Mouse (Mus musculus) intestine, postnatal 0 days (tissue): ENCODE data around the gene Lnpep. TPM values are rescaled to one million over a fixed set of nuclear protein-coding genes. Genes with fewer than 3 reads are reported as not detected.
A peak's percentile ranks its signal among the peaks of the same experiment; 100 is the strongest.
"Not testable (repeated sequence)": the region's sequence is repeated elsewhere in the genome, so short reads cannot be mapped to it uniquely, and the experiment has no call there.

ENCODE experiments used
- ATAC-seq: fragments of 200-750 bp; cut with Nextera tagmentation; 2 replicates; pipeline ENCODE4 v1.8.0; 2017; ENCODE audit warnings: mild to moderate bottlenecking, moderate TSS enrichment, moderate library complexity
- H3K27ac ChIP-seq: fragments of 300-500 bp; sonication (generic); 2 replicates; pipeline ENCODE4 v1.5.1; 2014; ENCODE audit warnings: mild to moderate bottlenecking, low read depth, low read length, moderate library complexity
- H3K27me3 ChIP-seq: fragments of 300-500 bp; sonication (generic); replicated peaks from 2 replicates; pipeline ENCODE4 v1.6.1; 2014; ENCODE audit warnings: low read length, mixed read lengths; ENCODE audit not compliant: control insufficient read depth, insufficient read depth
- H3K36me3 ChIP-seq: fragments of 300-500 bp; sonication (generic); 2 replicates; pipeline ENCODE4 v1.6.1; 2014; ENCODE audit warnings: mild to moderate bottlenecking, moderate library complexity; ENCODE audit not compliant: control insufficient read depth, insufficient read depth
- H3K4me1 ChIP-seq: fragments of 300-500 bp; sonication (generic); replicated peaks from 2 replicates; pipeline ENCODE4 v1.6.1; 2014; ENCODE audit warnings: antibody characterized with exemption, low read length, mixed read lengths; ENCODE audit not compliant: control insufficient read depth, insufficient read depth
- H3K4me2 ChIP-seq: fragments of 300-500 bp; sonication (generic); replicated peaks from 2 replicates; pipeline ENCODE4 v1.6.1; 2014; ENCODE audit warnings: low read depth, mild to moderate bottlenecking, moderate library complexity
- H3K4me3 ChIP-seq: fragments of 300-500 bp; sonication (generic); 2 replicates; pipeline ENCODE4 v1.5.1; 2014; ENCODE audit warnings: low read depth, low read length
- H3K9ac ChIP-seq: fragments of 300-500 bp; sonication (generic); 2 replicates; pipeline ENCODE4 v1.6.1; 2014; ENCODE audit warnings: mild to moderate bottlenecking, low read depth, low read length
- H3K9me3 ChIP-seq: fragments of 300-500 bp; sonication (generic); 2 replicates; pipeline ENCODE4 v1.6.1; 2016; ENCODE audit warnings: mixed run types; ENCODE audit not compliant: control insufficient read depth
- CTCF ChIP-seq: sonication (generic); IDR thresholded peaks from 2 replicates; pipeline ENCODE4 v1.5.1; 2016; ENCODE audit warnings: low read depth, mild to moderate bottlenecking, control low read depth, antibody characterized with exemption, moderate library complexity
- WGBS: fragments of 180-500 bp; shearing (Covaris S2); extraction: QIAGEN DNeasy Blood & Tissue Kit; methylation state at CpG from one replicate; pipeline ENCODE4 v1.1.7; 2014; 5-methylcytosine and 5-hydroxymethylcytosine counted together
- polyA plus RNA-seq: library from polyadenylated mRNA; unstranded; fragments of >200 nt; fragmentation: Nextera tagmentation; extraction: Ambion mirVana; gene quantifications from 2 replicates; pipeline ENCODE4 v1.2.1, GENCODE M21; 2015

Lnpep gene
- polyA plus RNA-seq, 1 experiment from 2014 or later, result 4.0 TPM

- H3K9me3 ChIP-seq, result no peaks in the 10 kb centered on the region
- no peak overlapping the region for H3K9ac ChIP-seq
- H3K4me2 ChIP-seq, result no peak overlapping the region
- WGBS, result 26% methylated on average over 3 of the region's 3 CpGs
- no peak for TF ChIP-seq CTCF
- H3K36me3 ChIP-seq, result no peaks in the 10 kb centered on the region
- no peaks in the 10 kb centered on the region for H3K27me3 ChIP-seq
- no peaks in the 10 kb centered on the region for H3K4me1 ChIP-seq
- no peak for ATAC-seq
- no peak overlapping the region for H3K27ac ChIP-seq
- no peak overlapping the region for H3K4me3 ChIP-seq
Observed at GRCm38 (mm10) chr17:17636147-17636546, 11.3 kb upstream of the Lnpep start.

- no peak for ATAC-seq
- no peak for TF ChIP-seq CTCF
- H3K4me2 ChIP-seq, result no peak overlapping the region
- no peaks in the 10 kb centered on the region for H3K27me3 ChIP-seq
- H3K4me3 ChIP-seq, result no peak overlapping the region
- 75% methylated on average over 2 of the region's 2 CpGs for WGBS
- H3K9ac ChIP-seq, result no peak overlapping the region
- H3K9me3 ChIP-seq, result no peaks in the 10 kb centered on the region
- no peak overlapping the region for H3K27ac ChIP-seq
- no peaks in the 10 kb centered on the region for H3K36me3 ChIP-seq
- H3K4me1 ChIP-seq, result no peaks in the 10 kb centered on the region
Observed at GRCm38 (mm10) chr17:17634033-17634432, 9.2 kb upstream of the Lnpep start.

- Histone ChIP-seq H3K9ac (no peak overlapping the region), H3K27ac (no peak overlapping the region), H3K27me3 (no peaks in the 10 kb centered on the region), H3K4me2 (no peak overlapping the region), H3K9me3 (no peaks in the 10 kb centered on the region), H3K36me3 (no peaks in the 10 kb centered on the region), H3K4me1 (no peaks in the 10 kb centered on the region), H3K4me3 (no peak overlapping the region)
- ATAC-seq, result no peak
- TF ChIP-seq CTCF, result no peak
Observed at GRCm38 (mm10) chr17:17631985-17632384, 7.1 kb upstream of the Lnpep start.

DNA sequence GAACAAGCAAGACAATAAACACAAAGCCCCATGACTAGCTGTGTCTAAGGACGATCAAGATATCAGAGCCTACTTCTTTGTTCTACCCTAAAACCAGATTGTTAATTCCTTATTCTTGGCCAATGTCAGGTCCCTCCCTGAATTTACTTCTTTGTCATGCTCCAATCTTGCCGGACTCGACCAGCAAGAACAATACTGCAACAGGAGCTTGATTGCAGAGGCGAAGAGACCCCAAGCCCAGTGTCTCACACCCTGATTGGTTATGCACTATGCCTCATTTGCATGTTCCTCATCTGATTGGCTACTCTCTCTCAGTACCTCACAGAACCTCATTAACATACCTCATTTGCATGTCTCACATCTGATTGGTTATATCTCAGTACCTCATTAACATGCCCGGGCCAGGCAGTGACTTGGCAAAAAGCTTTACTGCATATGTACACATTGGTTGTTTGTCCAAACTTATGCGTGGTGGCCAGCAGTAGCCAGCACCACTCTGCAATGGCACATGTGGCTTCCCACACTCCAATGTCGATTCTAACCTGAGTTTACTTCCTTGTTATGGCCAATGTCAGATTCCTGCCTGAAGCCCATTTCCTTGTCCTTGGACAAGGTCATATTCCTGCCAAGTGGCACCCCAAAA is 3.5 kb upstream of the Lnpep start:
- not testable (repeated sequence) for H3K27me3 ChIP-seq, H3K9ac ChIP-seq, H3K36me3 ChIP-seq, H3K4me2 ChIP-seq, H3K4me1 ChIP-seq, H3K27ac ChIP-seq, ATAC-seq, H3K9me3 ChIP-seq, H3K4me3 ChIP-seq
- WGBS, result 90% methylated on average over 7 of the region's 7 CpGs

- TF ChIP-seq CTCF, result no peak
- Histone ChIP-seq H3K4me1 (0 out of 2 replicates have a peak, but pooled peaks cover 4% of the 10 kb centered on the region), H3K27ac (no peak overlapping the region), H3K36me3 (no peaks in the 10 kb centered on the region), H3K9ac (no peak overlapping the region), H3K9me3 (no peaks in the 10 kb centered on the region), H3K27me3 (no peaks in the 10 kb centered on the region), H3K4me2 (no peak overlapping the region), H3K4me3 (no peak overlapping the region)
- ATAC-seq, result no peak
- WGBS, result 89% methylated on average over 2 of the region's 2 CpGs
Observed at GRCm38 (mm10) chr17:17627558-17627957, 2.7 kb upstream of the Lnpep start.

DNA sequence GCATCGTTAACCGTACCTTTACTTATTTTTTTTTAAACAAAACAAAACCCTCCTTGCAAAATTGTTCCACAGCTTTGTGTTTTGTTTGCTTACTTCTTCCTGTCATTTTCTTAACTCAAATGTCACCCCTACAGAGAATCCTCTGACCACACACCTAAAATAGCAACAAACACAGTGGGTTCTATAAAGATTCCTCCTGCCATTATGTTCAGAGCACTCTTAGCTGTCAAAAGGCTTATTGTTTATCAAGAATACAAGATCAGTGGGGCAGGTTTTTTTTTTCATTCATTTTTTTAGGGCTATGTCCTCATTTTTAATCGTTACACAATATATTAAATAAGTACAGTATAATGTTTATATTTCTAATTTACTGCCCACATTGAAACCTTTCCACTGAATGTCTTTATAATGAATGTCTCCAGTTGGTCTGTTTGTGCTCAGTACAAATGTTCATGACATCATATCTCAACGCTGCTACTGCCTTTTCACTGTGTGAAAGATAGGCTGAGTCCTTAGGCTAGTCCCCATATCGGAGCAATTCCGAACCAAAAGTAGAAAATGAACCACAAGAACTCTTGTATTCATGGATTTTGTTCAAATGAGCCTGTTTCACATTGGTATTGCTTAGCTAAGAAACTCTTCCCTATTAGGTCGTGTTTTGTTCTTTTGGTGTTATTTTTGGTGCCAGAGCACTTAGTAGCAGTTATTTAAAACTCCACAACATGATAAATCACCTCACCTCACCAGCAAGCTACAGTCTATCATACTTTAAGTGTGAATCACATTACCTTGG is 1.2 kb upstream of the Lnpep start:
- Histone ChIP-seq H3K4me2 (peak overlapping the region; percentile 90), H3K9ac (peak overlapping the region; percentile 95; the same call in 1 of the 2 replicates), H3K36me3 (no peaks in the 10 kb centered on the region), H3K4me3 (peak overlapping the region; percentile 99), H3K4me1 (0 out of 2 replicates have a peak, but pooled peaks cover 6% of the 10 kb centered on the region), H3K9me3 (no peaks in the 10 kb centered on the region), H3K27ac (peak overlapping the region; percentile 100), H3K27me3 (no peaks in the 10 kb centered on the region)
- no peak for TF ChIP-seq CTCF
- WGBS, result 48% methylated on average over 7 of the region's 7 CpGs
- ATAC-seq, result no peak
